Mouse (Mus musculus): ENCODE data around the gene Spats2l. TPM values are rescaled to one million over a fixed set of nuclear protein-coding genes. Genes with fewer than 3 reads are reported as not detected.
A peak's percentile ranks its signal among the peaks of the same experiment; 100 is the strongest.

Spats2l gene
- total and polyA plus RNA-seq, 3 experiments: not detected

- no peaks in the 10 kb centered on the region for H3K27me3 ChIP-seq (ENCODE audit: control insufficient read depth in 1 of 2, insufficient read depth in 2 of 2, low read length in 2 of 2)
- no peaks in the 10 kb centered on the region for H3K4me1 ChIP-seq (ENCODE audit: control insufficient read depth in 1 of 2, insufficient read depth in 2 of 2, low read length in 2 of 2)
- TF ChIP-seq ELF1 (IDR thresholded peaks at IDR 0.05; ENCODE audit: low read depth, low read length) (no peak), POLR2A (IDR thresholded peaks at IDR 0.05; ENCODE audit: control insufficient read depth in 1 of 2, insufficient read depth in 1 of 2, low read depth in 1 of 2, low read length in 2 of 2, poor library complexity in 1 of 2) (no peak), ZMIZ1 (IDR thresholded peaks at IDR 0.05; ENCODE audit: low read depth, low read length) (no peak), JUND (IDR thresholded peaks at IDR 0.05; ENCODE audit: low read depth, low read length) (no peak), MAZ (IDR thresholded peaks at IDR 0.05; ENCODE audit: low read depth, low read length) (no peak), MXI1 (IDR thresholded peaks at IDR 0.05; ENCODE audit: low read depth, low read length) (no peak), RCOR1 (IDR thresholded peaks at IDR 0.05; ENCODE audit: low read depth, low read length) (no peak), ZC3H11A (IDR thresholded peaks at IDR 0.05; ENCODE audit: low read depth, low read length) (no peak), BHLHE40 (IDR thresholded peaks at IDR 0.05; ENCODE audit: borderline replicate concordance, low read depth, low read length) (no peak), MAFK (IDR thresholded peaks at IDR 0.05; ENCODE audit: borderline replicate concordance, low read depth, low read length) (no peak), TBP (IDR thresholded peaks at IDR 0.05; ENCODE audit: low read depth, low read length) (no peak), USF2 (IDR thresholded peaks at IDR 0.05; ENCODE audit: borderline replicate concordance in 1 of 2, insufficient read depth in 1 of 2, low read depth in 1 of 2, low read length in 2 of 2) (no peak), NELFE (IDR thresholded peaks at IDR 0.05; ENCODE audit: low read depth, low read length) (no peak), SMC3 (IDR thresholded peaks at IDR 0.05; ENCODE audit: low read depth, low read length) (no peak), POLR2AphosphoS2 (IDR thresholded peaks at IDR 0.05; ENCODE audit: low read length) (no peak), KAT2A (conservative IDR thresholded peaks at IDR 0.05; ENCODE audit: low read depth, low read length) (no peak), NRF1 (IDR thresholded peaks at IDR 0.05; ENCODE audit: insufficient read depth, low read depth, low read length, poor library complexity, severe bottlenecking) (no peak), GATA1 (IDR thresholded peaks at IDR 0.05; ENCODE audit: low read depth, low read length) (no peak), ZNF384 (IDR thresholded peaks at IDR 0.05; ENCODE audit: low read depth, low read length) (no peak), USF1 (IDR thresholded peaks at IDR 0.05; ENCODE audit: low read depth, low read length) (no peak)
- DNase-seq (ENCODE audit: low read depth, low spot score): no peak
- H3K36me3 ChIP-seq (ENCODE audit: control insufficient read depth in 1 of 2, insufficient read depth in 2 of 2, low read length in 2 of 2): no peaks in the 10 kb centered on the region
- H3K79me2 ChIP-seq (ENCODE audit: control insufficient read depth, insufficient read depth, low read length, poor library complexity): no peaks in the 10 kb centered on the region
- no peak overlapping the region for H3K27ac ChIP-seq (ENCODE audit: control insufficient read depth, low read depth, low read length)
- no peak overlapping the region for H3K9ac ChIP-seq (ENCODE audit: control insufficient read depth, low read depth, low read length, poor library complexity, severe bottlenecking)
- no peaks in the 10 kb centered on the region for H3K9me3 ChIP-seq (replicated peaks; ENCODE audit: insufficient read depth, low read length)
- no peak overlapping the region for H3K4me3 ChIP-seq (ENCODE audit: control insufficient read depth in 1 of 2, insufficient read depth in 1 of 2, low read depth in 2 of 2, low read length in 2 of 2)
Measured at GRCm38 (mm10) chr1:57868651-57869050, 94.7 kb downstream of the Spats2l start.

- Histone ChIP-seq H3K4me3 (ENCODE audit: control insufficient read depth in 1 of 2, insufficient read depth in 1 of 2, low read depth in 2 of 2, low read length in 2 of 2) (no peak overlapping the region), H3K27me3 (ENCODE audit: control insufficient read depth in 1 of 2, insufficient read depth in 2 of 2, low read length in 2 of 2) (no peaks in the 10 kb centered on the region), H3K9me3 (replicated peaks; ENCODE audit: insufficient read depth, low read length) (no peaks in the 10 kb centered on the region), H3K27ac (ENCODE audit: control insufficient read depth, low read depth, low read length) (no peak overlapping the region), H3K4me1 (ENCODE audit: control insufficient read depth in 1 of 2, insufficient read depth in 2 of 2, low read length in 2 of 2) (no peaks in the 10 kb centered on the region), H3K79me2 (ENCODE audit: control insufficient read depth, insufficient read depth, low read length, poor library complexity) (no peaks in the 10 kb centered on the region), H3K9ac (ENCODE audit: control insufficient read depth, low read depth, low read length, poor library complexity, severe bottlenecking) (no peak overlapping the region), H3K36me3 (ENCODE audit: control insufficient read depth in 1 of 2, insufficient read depth in 2 of 2, low read length in 2 of 2) (no peaks in the 10 kb centered on the region)
- DNase-seq (ENCODE audit: low read depth, low spot score): peak; percentile 4
- TF ChIP-seq USF1 (IDR thresholded peaks at IDR 0.05; ENCODE audit: low read depth, low read length) (peak; percentile 38), GABPA (IDR thresholded peaks at IDR 0.05; ENCODE audit: low read depth, low read length) (no peak)
Measured at GRCm38 (mm10) chr1:57872006-57872405, 98.0 kb downstream of the Spats2l start.

Measured in MEL (cell line).